Mouse (Mus musculus) limb, embryonic 11.5 days (tissue): ENCODE data around the gene Ciapin1. TPM values are rescaled to one million over a fixed set of nuclear protein-coding genes. Genes with fewer than 3 reads are reported as not detected.

Experiments
- ATAC-seq: fragments of 200-750 bp; cut with Nextera tagmentation; 2 replicates; pipeline ENCODE4 v1.8.0; 2017; ENCODE audit warnings: low read depth; ENCODE audit not compliant: insufficient number of reproducible peaks, low FRiP score, low TSS enrichment
- DNase-seq: peaks from one replicate; pipeline ENCODE4 v3.0.0-alpha.2; 2015; ENCODE audit warnings: low spot score
- H3K27ac ChIP-seq: fragments of 300-500 bp; sonication (generic); replicated peaks from 2 replicates; pipeline ENCODE4 v1.5.1; 2014; ENCODE audit warnings: low read depth, mild to moderate bottlenecking, low read length
- H3K27me3 ChIP-seq: fragments of 300-500 bp; sonication (generic); 2 replicates; pipeline ENCODE4 v1.6.1; 2014; ENCODE audit warnings: mild to moderate bottlenecking, low read length, mixed read lengths; ENCODE audit not compliant: control insufficient read depth, insufficient read depth
- H3K36me3 ChIP-seq: fragments of 300-500 bp; sonication (generic); 2 replicates; pipeline ENCODE4 v1.6.1; 2014; ENCODE audit warnings: mild to moderate bottlenecking, low read length, moderate library complexity, mixed read lengths; ENCODE audit not compliant: control insufficient read depth, insufficient read depth
- H3K4me1 ChIP-seq: fragments of 300-500 bp; sonication (generic); 2 replicates; pipeline ENCODE4 v1.6.1; 2014; ENCODE audit warnings: low read length, mixed read lengths; ENCODE audit not compliant: control insufficient read depth, insufficient read depth
- H3K4me2 ChIP-seq: fragments of 300-500 bp; sonication (generic); 2 replicates; pipeline ENCODE4 v1.6.1; 2014; ENCODE audit warnings: low read depth, mild to moderate bottlenecking, moderate library complexity; ENCODE audit not compliant: severe bottlenecking
- H3K4me3 ChIP-seq: fragments of 300-500 bp; sonication (generic); 2 replicates; pipeline ENCODE4 v1.5.1; 2014; ENCODE audit warnings: low read depth, low read length
- H3K9ac ChIP-seq: fragments of 300-500 bp; sonication (generic); 2 replicates; pipeline ENCODE4 v1.6.1; 2014; ENCODE audit warnings: mild to moderate bottlenecking, low read length
- H3K9me3 ChIP-seq: fragments of 300-500 bp; sonication (generic); 2 replicates; pipeline ENCODE4 v1.6.1; 2016; ENCODE audit warnings: low read length; ENCODE audit not compliant: control insufficient read depth
- WGBS: fragments of 180-500 bp; shearing (Covaris S2); extraction: QIAGEN DNeasy Blood & Tissue Kit; methylation state at CpG from one replicate; pipeline ENCODE4 v1.1.7; 2014; 5-methylcytosine and 5-hydroxymethylcytosine counted together
- polyA plus RNA-seq: library from polyadenylated mRNA; unstranded; fragments of >200 nt; fragmentation: Nextera tagmentation; extraction: Ambion mirVana; gene quantifications from 2 replicates; pipeline ENCODE4 v1.2.1, GENCODE M21; 2014

Ciapin1 gene
- polyA plus RNA-seq, 1 experiment from 2014 or later = 131 TPM

DNA sequence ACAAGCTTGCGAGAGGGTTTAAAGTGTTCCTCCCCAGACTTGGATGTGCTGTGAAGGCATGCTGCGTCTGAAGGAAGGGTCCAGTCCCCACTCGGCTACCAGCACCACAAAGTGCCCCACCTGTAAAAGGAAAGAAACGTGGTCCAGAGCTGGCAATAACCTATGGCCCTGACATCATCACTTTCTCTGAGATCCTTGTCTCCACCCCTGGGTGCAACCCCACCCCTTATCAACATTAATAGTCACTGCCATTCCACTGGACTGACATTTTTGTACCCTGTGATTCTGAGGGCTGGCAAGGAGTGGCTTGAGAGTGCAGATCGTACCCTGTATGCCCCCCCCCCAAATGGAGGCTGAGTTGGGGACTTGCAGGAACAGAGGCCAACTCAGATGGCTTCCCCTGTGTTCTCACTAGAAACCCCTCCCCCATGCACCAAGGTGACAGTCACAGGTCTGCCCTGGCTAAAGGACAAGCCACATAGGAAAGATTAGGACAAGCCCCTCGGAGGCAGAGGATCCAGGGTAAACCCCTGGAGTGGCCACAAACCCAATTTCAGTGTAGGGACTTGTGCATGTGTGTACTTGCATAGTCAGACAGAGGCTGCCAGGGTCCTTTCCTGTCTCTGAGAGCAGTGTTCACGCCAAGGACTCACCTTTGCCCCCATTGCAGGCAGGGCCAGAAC is 56.9 kb downstream of the Ciapin1 start:
- H3K4me1 ChIP-seq = peaks cover 8% of the 10 kb centered on the region; the same call in 1 of the 2 replicates
- no peak overlapping the region for H3K9ac ChIP-seq
- H3K4me2 ChIP-seq = no peak overlapping the region
- H3K36me3 ChIP-seq = no peaks in the 10 kb centered on the region
- no peak for ATAC-seq
- no peaks in the 10 kb centered on the region for H3K9me3 ChIP-seq
- H3K27me3 ChIP-seq = no peaks in the 10 kb centered on the region
- WGBS = 62% methylated on average over 7 of the region's 7 CpGs
- DNase-seq = no peak
- H3K4me3 ChIP-seq = no peak overlapping the region
- no peak overlapping the region for H3K27ac ChIP-seq

DNA sequence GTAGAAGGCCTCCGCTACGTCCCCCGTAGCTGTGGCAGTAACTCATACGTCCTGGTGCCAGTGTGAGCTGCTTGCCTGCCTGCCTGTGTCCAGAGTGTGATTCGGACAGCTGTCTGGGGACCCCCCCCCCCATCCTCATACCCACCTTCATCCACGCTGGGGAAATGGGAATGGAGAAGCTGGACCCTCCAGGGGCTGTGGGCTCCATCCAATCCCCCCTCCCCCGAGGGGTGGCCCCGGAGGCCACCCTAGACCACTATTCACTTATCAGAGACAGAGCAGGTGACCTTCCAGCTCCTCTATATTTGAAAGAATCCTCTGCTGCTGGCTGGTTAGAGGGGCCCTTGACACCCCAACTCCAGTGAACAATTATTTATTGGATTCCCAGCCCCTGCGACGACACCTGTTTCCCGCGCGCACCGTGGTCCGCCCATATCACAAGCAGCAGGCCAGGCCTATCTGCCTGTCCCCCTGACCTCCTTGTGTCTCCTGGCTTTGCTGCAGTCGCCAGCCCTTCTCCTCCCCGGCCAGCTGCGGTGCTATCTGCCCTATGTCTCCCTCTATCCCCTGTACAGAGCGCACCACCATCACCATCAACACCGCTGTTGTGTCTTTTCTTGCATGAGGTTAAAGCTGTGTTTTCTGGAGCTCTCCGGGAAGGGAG is 57.5 kb downstream of the Ciapin1 start:
- ATAC-seq (no peak), DNase-seq (no peak)
- H3K9me3 ChIP-seq = no peaks in the 10 kb centered on the region
- H3K27me3 ChIP-seq = no peaks in the 10 kb centered on the region
- H3K4me2 ChIP-seq = no peak overlapping the region
- 74% methylated on average over 21 of the region's 21 CpGs for WGBS
- H3K4me1 ChIP-seq = peaks cover 8% of the 10 kb centered on the region; the same call in 1 of the 2 replicates
- H3K27ac ChIP-seq = no peak overlapping the region
- no peaks in the 10 kb centered on the region for H3K36me3 ChIP-seq
- H3K4me3 ChIP-seq = no peak overlapping the region
- H3K9ac ChIP-seq = no peak overlapping the region

DNA sequence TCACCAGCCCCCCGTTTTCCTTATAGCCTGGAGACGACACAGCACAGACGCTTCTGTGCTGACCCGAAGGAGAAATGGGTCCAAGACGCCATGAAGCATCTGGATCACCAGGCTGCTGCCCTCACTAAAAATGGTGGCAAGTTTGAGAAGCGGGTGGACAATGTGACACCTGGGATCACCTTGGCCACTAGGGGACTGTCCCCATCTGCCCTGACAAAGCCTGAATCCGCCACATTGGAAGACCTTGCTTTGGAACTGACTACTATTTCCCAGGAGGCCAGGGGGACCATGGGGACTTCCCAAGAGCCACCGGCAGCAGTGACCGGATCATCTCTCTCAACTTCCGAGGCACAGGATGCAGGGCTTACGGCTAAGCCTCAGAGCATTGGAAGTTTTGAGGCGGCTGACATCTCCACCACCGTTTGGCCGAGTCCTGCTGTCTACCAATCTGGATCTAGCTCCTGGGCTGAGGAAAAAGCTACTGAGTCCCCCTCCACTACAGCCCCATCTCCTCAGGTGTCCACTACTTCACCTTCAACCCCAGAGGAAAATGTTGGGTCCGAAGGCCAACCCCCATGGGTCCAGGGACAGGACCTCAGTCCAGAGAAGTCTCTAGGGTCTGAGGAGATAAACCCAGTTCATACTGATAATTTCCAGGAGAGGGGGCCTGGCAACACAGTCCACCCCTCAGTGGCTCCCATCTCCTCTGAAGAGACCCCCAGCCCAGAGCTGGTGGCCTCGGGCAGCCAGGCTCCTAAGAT is 58.4 kb downstream of the Ciapin1 start:
- no peak overlapping the region for H3K4me2 ChIP-seq
- H3K9ac ChIP-seq = no peak overlapping the region
- no peak overlapping the region for H3K27ac ChIP-seq
- 91% methylated on average over 16 of the region's 16 CpGs for WGBS
- no peaks in the 10 kb centered on the region for H3K9me3 ChIP-seq
- H3K27me3 ChIP-seq = no peaks in the 10 kb centered on the region
- DNase-seq (no peak), ATAC-seq (no peak; the same call in 1 of the 2 replicates)
- H3K4me3 ChIP-seq = no peak overlapping the region
- peaks cover 8% of the 10 kb centered on the region; the same call in 1 of the 2 replicates for H3K4me1 ChIP-seq
- H3K36me3 ChIP-seq = no peaks in the 10 kb centered on the region

DNA sequence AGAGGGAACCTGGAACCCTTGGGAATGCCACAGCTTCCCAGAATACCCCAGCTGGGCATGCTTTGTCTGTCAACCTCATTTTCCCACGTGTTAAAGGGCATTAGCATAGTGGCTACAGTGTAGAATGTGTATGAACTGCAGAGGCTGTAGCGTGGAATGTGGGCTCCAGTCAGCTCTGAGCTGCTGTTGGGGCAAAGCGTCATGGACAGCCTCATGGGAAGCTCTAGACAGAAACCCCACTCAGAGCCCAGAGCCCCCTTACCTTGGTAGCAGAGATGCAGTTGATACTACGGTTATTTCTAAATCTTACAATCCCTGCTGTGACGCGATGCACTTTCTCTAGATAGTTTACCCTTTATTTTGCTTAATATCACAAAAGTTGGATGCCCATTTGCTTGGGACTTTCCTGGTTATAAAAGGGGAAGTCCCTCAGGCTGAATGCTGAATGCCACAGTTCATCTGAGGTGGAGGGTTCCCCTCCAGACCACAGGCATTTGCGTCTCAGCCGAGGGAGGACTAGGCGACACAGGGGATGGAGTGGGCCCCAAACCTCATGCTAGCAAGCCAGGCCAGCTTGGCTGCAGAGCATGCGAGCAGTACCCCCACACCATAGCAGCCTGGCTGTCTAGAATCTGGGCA is 59.1 kb downstream of the Ciapin1 start:
- 83% methylated on average over 10 of the region's 10 CpGs for WGBS
- Histone ChIP-seq H3K4me1 (peaks cover 8% of the 10 kb centered on the region; the same call in 1 of the 2 replicates), H3K27ac (no peak overlapping the region), H3K4me2 (no peak overlapping the region), H3K36me3 (no peaks in the 10 kb centered on the region), H3K4me3 (no peak overlapping the region), H3K27me3 (no peaks in the 10 kb centered on the region), H3K9me3 (no peaks in the 10 kb centered on the region), H3K9ac (no peak overlapping the region)
- ATAC-seq (no peak), DNase-seq (no peak)

DNA sequence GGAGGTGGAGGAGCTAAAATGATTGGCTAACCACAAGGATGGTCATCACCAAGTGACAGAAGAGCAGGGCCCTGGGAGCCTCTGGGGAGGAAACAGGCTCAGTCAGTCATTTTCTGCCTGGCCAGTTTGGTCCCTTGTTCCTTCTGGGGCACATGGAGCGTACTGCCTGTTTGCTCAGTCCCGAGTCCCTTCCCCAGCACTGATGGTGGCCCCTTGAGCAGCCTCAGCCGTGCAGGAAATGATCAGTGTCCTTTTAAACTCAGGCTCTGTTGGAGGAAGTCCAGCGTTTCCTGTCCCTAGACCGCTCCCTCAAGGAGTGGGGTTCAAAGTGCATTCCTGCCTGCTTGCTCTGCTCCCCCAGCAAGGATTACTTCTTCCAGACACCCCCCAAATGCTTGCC is 59.7 kb downstream of the Ciapin1 start:
- no peaks in the 10 kb centered on the region for H3K27me3 ChIP-seq
- no peaks in the 10 kb centered on the region for H3K36me3 ChIP-seq
- no peak for ATAC-seq
- DNase-seq = no peak
- H3K4me3 ChIP-seq = no peak overlapping the region
- no peak overlapping the region for H3K27ac ChIP-seq
- peaks cover 11% of the 10 kb centered on the region for H3K4me1 ChIP-seq
- 47% methylated on average over 5 of the region's 5 CpGs for WGBS
- no peak overlapping the region for H3K4me2 ChIP-seq
- H3K9me3 ChIP-seq = no peaks in the 10 kb centered on the region
- no peak overlapping the region for H3K9ac ChIP-seq

DNA sequence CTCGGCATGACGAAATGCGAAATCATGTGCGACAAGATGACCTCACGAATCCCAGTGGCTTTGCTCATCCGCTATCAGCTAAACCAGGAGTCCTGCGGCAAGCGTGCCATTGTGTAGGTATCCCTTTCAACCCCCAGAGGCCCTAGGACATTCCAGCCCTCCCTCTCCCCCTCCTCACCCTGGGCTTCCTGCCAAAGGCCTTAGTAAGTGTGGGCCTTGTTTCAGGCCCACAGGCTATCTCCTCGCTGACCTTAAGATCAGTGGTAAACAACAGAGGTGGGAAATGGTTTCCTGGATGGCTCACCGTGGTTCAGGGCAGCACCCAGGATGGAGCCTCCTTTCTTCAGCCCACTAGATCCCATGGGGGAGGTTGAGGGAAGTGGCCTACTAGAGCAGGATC is 60.1 kb downstream of the Ciapin1 start:
- no peak overlapping the region for H3K4me3 ChIP-seq
- no peak overlapping the region for H3K9ac ChIP-seq
- no peaks in the 10 kb centered on the region for H3K9me3 ChIP-seq
- H3K36me3 ChIP-seq = no peaks in the 10 kb centered on the region
- H3K27me3 ChIP-seq = peaks cover 2% of the 10 kb centered on the region
- DNase-seq (no peak), ATAC-seq (no peak)
- H3K27ac ChIP-seq = no peak overlapping the region
- no peak overlapping the region for H3K4me2 ChIP-seq
- peaks cover 14% of the 10 kb centered on the region for H3K4me1 ChIP-seq
- 75% methylated on average over 10 of the region's 10 CpGs for WGBS

DNA sequence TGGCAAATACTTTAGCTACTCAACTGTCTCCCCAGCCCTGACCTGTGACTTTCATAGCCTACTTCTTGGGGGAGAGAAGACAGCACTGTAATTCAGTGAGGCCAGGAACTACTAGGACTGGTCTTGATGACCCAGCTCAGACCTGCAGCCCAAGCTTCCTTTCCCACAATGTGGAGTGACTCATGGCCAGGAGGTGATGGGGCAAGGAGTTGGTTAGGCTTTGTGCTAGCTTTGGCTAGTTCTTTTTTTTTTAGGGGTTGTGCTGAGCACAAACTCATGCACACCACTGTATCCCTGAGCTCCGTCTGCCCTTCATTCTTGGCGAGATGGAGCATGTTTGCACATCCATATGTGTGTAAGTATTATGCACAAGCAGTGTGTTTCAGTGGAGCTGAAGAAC is 61.8 kb downstream of the Ciapin1 start:
- H3K27ac ChIP-seq = no peak overlapping the region
- peaks cover 18% of the 10 kb centered on the region for H3K4me1 ChIP-seq

DNA sequence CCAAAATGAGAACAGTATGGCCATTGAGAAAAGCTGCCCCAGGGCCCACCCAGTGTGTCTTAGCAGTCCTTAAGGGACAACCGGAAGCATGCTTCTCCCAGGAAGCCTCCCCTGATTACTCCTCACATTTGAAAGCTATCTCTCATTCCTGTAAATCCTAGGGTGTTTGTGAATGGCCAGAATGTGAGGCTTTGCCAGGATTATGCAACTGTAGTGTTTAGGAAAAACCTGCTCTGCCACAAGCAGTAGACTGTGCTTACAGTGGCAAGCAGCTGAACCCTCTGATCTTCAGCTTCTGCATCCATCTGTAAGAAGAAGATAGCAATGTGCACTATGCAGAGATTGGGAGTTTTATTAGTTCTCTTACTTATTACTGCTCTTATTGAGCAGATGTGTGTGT is 63.6 kb downstream of the Ciapin1 start:
- ATAC-seq (no peak), DNase-seq (no peak)
- H3K9me3 ChIP-seq = no peaks in the 10 kb centered on the region
- no peak overlapping the region for H3K27ac ChIP-seq
- no peak overlapping the region for H3K4me3 ChIP-seq
- H3K27me3 ChIP-seq = peaks cover 17% of the 10 kb centered on the region
- H3K4me1 ChIP-seq = peaks cover 18% of the 10 kb centered on the region
- no peak overlapping the region for H3K9ac ChIP-seq
- 94% methylated on average over 1 of the region's 1 CpGs for WGBS
- H3K4me2 ChIP-seq = no peak overlapping the region
- H3K36me3 ChIP-seq = no peaks in the 10 kb centered on the region

More for the DNA sequence above, 61.8 kb downstream of the Ciapin1 start:
- Histone ChIP-seq H3K4me2 (no peak overlapping the region), H3K36me3 (no peaks in the 10 kb centered on the region), H3K4me3 (no peak overlapping the region), H3K27me3 (peaks cover 11% of the 10 kb centered on the region), H3K9me3 (no peaks in the 10 kb centered on the region), H3K9ac (no peak overlapping the region)
- ATAC-seq (no peak), DNase-seq (no peak)
- WGBS = 82% methylated on average over 2 of the region's 2 CpGs
